In genomic region chr15:28663847-28664602, GRCm38 (mm10) we compare ENCODE assay signal across 9 mouse cellular contexts.
A peak's percentile ranks its signal among the peaks of the same experiment; 100 is the strongest.
DNase-seq lines count a peak whose midpoint lies in the region; ATAC-seq and TF ChIP-seq lines count a peak whose summit lies in the region.
"Had no signal": no experiment of that assay in that cellular context is flagged by ENCODE, and none has a peak within 500 bp of the region (broad histone marks: within the 10 kb centered on the region; RNA-seq: fewer than 3 reads in every experiment).

No protein-coding gene starts in this region.

- no peaks in the 10 kb centered on the region for H3K9me3 ChIP-seq in kidney, postnatal 0 days (replicated peaks; ENCODE audit: low read length)
- H3K9me3 ChIP-seq in midbrain, embryonic 13.5 days: no peaks in the 10 kb centered on the region
- no peaks in the 10 kb centered on the region for H3K9me3 ChIP-seq in intestine, embryonic 16.5 days (ENCODE audit: control insufficient read depth, low read length)

- H3K27ac ChIP-seq in kidney, postnatal 0 days: no peak overlapping the region
- H3K27ac ChIP-seq in midbrain, embryonic 13.5 days: no peak overlapping the region
- no peak overlapping the region for H3K27ac ChIP-seq in intestine, embryonic 16.5 days (ENCODE audit: low read length)

- H3K36me3 ChIP-seq in kidney, postnatal 0 days (ENCODE audit: insufficient read depth, low read length): no peaks in the 10 kb centered on the region
- no peaks in the 10 kb centered on the region for H3K36me3 ChIP-seq in midbrain, embryonic 13.5 days
- no peaks in the 10 kb centered on the region for H3K36me3 ChIP-seq in intestine, embryonic 16.5 days (ENCODE audit: control insufficient read depth, insufficient read depth, low read length)

- no peak overlapping the region for H3K4me2 ChIP-seq in kidney, postnatal 0 days (ENCODE audit: low read length)
- H3K4me2 ChIP-seq in midbrain, embryonic 13.5 days (replicated peaks): no peak overlapping the region
- no peak overlapping the region for H3K4me2 ChIP-seq in intestine, embryonic 16.5 days (ENCODE audit: low read depth, low read length)

- no peak for ATAC-seq in kidney, postnatal 0 days (replicated peaks; ENCODE audit: low FRiP score, low read depth)
- 0 out of 2 replicates have a peak, but pooled peaks have one; percentile 50 for ATAC-seq in midbrain, embryonic 13.5 days
- ATAC-seq in intestine, embryonic 16.5 days: no peak

- no peaks in the 10 kb centered on the region for H3K27me3 ChIP-seq in kidney, postnatal 0 days (ENCODE audit: insufficient read depth, low read length)
- no peaks in the 10 kb centered on the region for H3K27me3 ChIP-seq in midbrain, embryonic 13.5 days
- H3K27me3 ChIP-seq in intestine, embryonic 16.5 days (replicated peaks; ENCODE audit: control insufficient read depth, insufficient read depth, low read length): no peaks in the 10 kb centered on the region

- 79% methylated on average over 6 of the region's 6 CpGs for WGBS in kidney, postnatal 0 days
- 83% methylated on average over 6 of the region's 6 CpGs for WGBS in midbrain, embryonic 13.5 days
- 81% methylated on average over 6 of the region's 6 CpGs for WGBS in intestine, embryonic 16.5 days

- peak; percentile 40 to 44 for DNase-seq in cerebellum, postnatal 14 days
- DNase-seq in cerebellum, adult 11-12 months: no peak
- DNase-seq in kidney, postnatal 0 days (ENCODE audit: low spot score): peak; percentile 6
- no peak for DNase-seq in kidney, adult 11 months
- DNase-seq in brain, adult 2 months (ENCODE audit: low read depth, low spot score): peak; percentile 56
- no peak for DNase-seq in adrenal gland, postnatal 10 days
- DNase-seq: lung, adult 18-20 months had no signal

- H3K4me1 ChIP-seq in kidney, postnatal 0 days (replicated peaks; ENCODE audit: insufficient read depth, low read length): no peaks in the 10 kb centered on the region
- no peaks in the 10 kb centered on the region for H3K4me1 ChIP-seq in midbrain, embryonic 13.5 days (replicated peaks)
- H3K4me1 ChIP-seq in intestine, embryonic 16.5 days (ENCODE audit: control insufficient read depth, insufficient read depth, low read length): no peaks in the 10 kb centered on the region

- no peak overlapping the region for H3K4me3 ChIP-seq in kidney, postnatal 0 days (replicated peaks; ENCODE audit: low read depth, low read length)
- H3K4me3 ChIP-seq in midbrain, embryonic 13.5 days (replicated peaks): no peak overlapping the region
- no peak overlapping the region for H3K4me3 ChIP-seq in intestine, embryonic 16.5 days (ENCODE audit: low read length)

- H3K9ac ChIP-seq in kidney, postnatal 0 days (ENCODE audit: low read depth, low read length): no peak overlapping the region
- no peak overlapping the region for H3K9ac ChIP-seq in midbrain, embryonic 13.5 days (replicated peaks)
- H3K9ac ChIP-seq in intestine, embryonic 16.5 days (ENCODE audit: low read depth, low read length): no peak overlapping the region

- peak; percentile 56 for TF ChIP-seq CTCF in kidney, postnatal 0 days (IDR thresholded peaks at IDR 0.05; ENCODE audit: low read depth)

Comparison
In these comparisons a context has a peak if more than half of its experiments do, and no peak if none do; other contexts are left out.
1. DNase-seq: peak in cerebellum, postnatal 14 days (2 of 2), kidney, postnatal 0 days (single experiment) and brain, adult 2 months (single experiment); none in cerebellum, adult 11-12 months (single experiment), kidney, adult 11 months (single experiment) and adrenal gland, postnatal 10 days (single experiment).